Mouse (Mus musculus) thymus, adult 18-20 months (tissue): Measurements from ENCODE around the gene Spats2l.

ENCODE experiments used
- DNase-seq, 2 experiments: peaks; one replicate each; pipeline ENCODE4 v3.0.0; 2022; ENCODE audit warnings: mixed read lengths in 2 of 2

Spats2l gene

GRCm38 (mm10) chr1:57901494-57901893 lies 127.5 kb downstream of the Spats2l start:
- no peak for DNase-seq

GRCm38 (mm10) chr1:57903793-57904192 lies 129.8 kb downstream of the Spats2l start:
- DNase-seq: no peak

- DNase-seq: no peak
Observed at GRCm38 (mm10) chr1:57905912-57906311, 131.9 kb downstream of the Spats2l start.

- no peak for DNase-seq
Observed at GRCm38 (mm10) chr1:57906312-57906711, 132.3 kb downstream of the Spats2l start.

GRCm38 (mm10) chr1:57911561-57911960 lies 137.6 kb downstream of the Spats2l start:
- DNase-seq: no peak

GRCm38 (mm10) chr1:57917342-57917741 lies 143.4 kb downstream of the Spats2l start:
- DNase-seq: no peak

GRCm38 (mm10) chr1:57918567-57918966 lies 144.6 kb downstream of the Spats2l start:
- no peak for DNase-seq

- DNase-seq: no peak
Observed at GRCm38 (mm10) chr1:57934287-57934686, 160.3 kb downstream of the Spats2l start.

- no peak for DNase-seq
Observed at GRCm38 (mm10) chr1:57940691-57941090, 166.7 kb downstream of the Spats2l start.

GRCm38 (mm10) chr1:57941095-57941494 lies 167.1 kb downstream of the Spats2l start:
- no peak for DNase-seq

GRCm38 (mm10) chr1:57941734-57942133 lies 167.8 kb downstream of the Spats2l start:
- DNase-seq: no peak

GRCm38 (mm10) chr1:57942215-57942614 lies 168.3 kb downstream of the Spats2l start:
- DNase-seq: no peak

- DNase-seq: no peak
Observed at GRCm38 (mm10) chr1:57947552-57948347, 173.8 kb downstream of the Spats2l start.

GRCm38 (mm10) chr1:57949195-57949594 lies 175.2 kb downstream of the Spats2l start:
- DNase-seq: no peak

- no peak for DNase-seq
Observed at GRCm38 (mm10) chr1:57949716-57950115, 175.8 kb downstream of the Spats2l start.

- no peak for DNase-seq
Observed at GRCm38 (mm10) chr1:57952509-57952908, 178.5 kb downstream of the Spats2l start.

- DNase-seq: no peak
Observed at GRCm38 (mm10) chr1:57953586-57954375, 179.8 kb downstream of the Spats2l start.

- no peak for DNase-seq
Observed at GRCm38 (mm10) chr1:57954376-57954765, 180.4 kb downstream of the Spats2l start.

GRCm38 (mm10) chr1:57955774-57956173 lies 181.8 kb downstream of the Spats2l start:
- DNase-seq: no peak

- peak; percentile 84 for DNase-seq
Observed at GRCm38 (mm10) chr1:57969327-57970271, 195.6 kb downstream of the Spats2l start.

- DNase-seq: no peak
Observed at GRCm38 (mm10) chr1:57971588-57971987, 197.6 kb downstream of the Spats2l start.

GRCm38 (mm10) chr1:57976860-57977259 lies 202.9 kb downstream of the Spats2l start:
- no peak for DNase-seq
